In genomic region chr17:46033607-46034006, GRCm38 (mm10) we compare ENCODE assay signal across 10 mouse cellular contexts. TPM values are rescaled to one million over a fixed set of nuclear protein-coding genes. Genes with fewer than 3 reads are reported as not detected.
DNase-seq lines count a peak whose midpoint lies in the region; ATAC-seq and TF ChIP-seq lines count a peak whose summit lies in the region.
"Had no signal": no experiment of that assay in that cellular context is flagged by ENCODE, and none has a peak within 500 bp of the region (broad histone marks: within the 10 kb centered on the region; RNA-seq: fewer than 3 reads in every experiment).

No protein-coding gene starts in this region.

- no peak overlapping the region for H3K9ac ChIP-seq in hindbrain, embryonic 11.5 days (ENCODE audit: low read depth, low read length)
- no peak overlapping the region for H3K9ac ChIP-seq in stomach, embryonic 14.5 days (replicated peaks; ENCODE audit: low read depth, low read length)
- H3K9ac ChIP-seq in stomach, postnatal 0 days (ENCODE audit: low read length) = no peak overlapping the region
- no peak overlapping the region for H3K9ac ChIP-seq in intestine, embryonic 15.5 days
- no peak overlapping the region for H3K9ac ChIP-seq in stomach, embryonic 15.5 days
- H3K9ac ChIP-seq: liver, embryonic 15.5 days had no signal

- peaks cover 15% of the 10 kb centered on the region for H3K27me3 ChIP-seq in hindbrain, embryonic 10.5 days (ENCODE audit: insufficient read depth, poor library complexity, severe bottlenecking)
- H3K27me3 ChIP-seq in hindbrain, embryonic 11.5 days (ENCODE audit: control insufficient read depth, insufficient read depth, low read length) = no peaks in the 10 kb centered on the region
- no peaks in the 10 kb centered on the region for H3K27me3 ChIP-seq in stomach, embryonic 14.5 days (ENCODE audit: control insufficient read depth, insufficient read depth, low read length)
- no peaks in the 10 kb centered on the region for H3K27me3 ChIP-seq in stomach, postnatal 0 days (ENCODE audit: control insufficient read depth, insufficient read depth, low read length)
- H3K27me3 ChIP-seq in intestine, embryonic 15.5 days (replicated peaks) = no peaks in the 10 kb centered on the region
- no peaks in the 10 kb centered on the region for H3K27me3 ChIP-seq in stomach, embryonic 15.5 days (replicated peaks)

- H3K9me3 ChIP-seq in hindbrain, embryonic 10.5 days = no peaks in the 10 kb centered on the region
- no peaks in the 10 kb centered on the region for H3K9me3 ChIP-seq in hindbrain, embryonic 11.5 days (ENCODE audit: control insufficient read depth, low read length)
- no peaks in the 10 kb centered on the region for H3K9me3 ChIP-seq in stomach, embryonic 14.5 days (ENCODE audit: control insufficient read depth, low read depth, low read length)
- no peaks in the 10 kb centered on the region for H3K9me3 ChIP-seq in stomach, postnatal 0 days (ENCODE audit: control insufficient read depth, low read length)
- H3K9me3 ChIP-seq in intestine, embryonic 15.5 days = no peaks in the 10 kb centered on the region
- H3K9me3 ChIP-seq in stomach, embryonic 15.5 days = no peaks in the 10 kb centered on the region
- H3K9me3 ChIP-seq: liver, embryonic 15.5 days had no signal

- peak overlapping the region; percentile 97; the same call in 1 of the 2 replicates for H3K27ac ChIP-seq in hindbrain, embryonic 10.5 days
- H3K27ac ChIP-seq in hindbrain, embryonic 11.5 days (ENCODE audit: low read depth, low read length) = no peak overlapping the region
- H3K27ac ChIP-seq in stomach, embryonic 14.5 days (ENCODE audit: low read length) = peak overlapping the region; percentile 39; the same call in 1 of the 2 replicates
- H3K27ac ChIP-seq in stomach, postnatal 0 days (replicated peaks) = no peak overlapping the region
- H3K27ac ChIP-seq in intestine, embryonic 15.5 days = peak overlapping the region; percentile 14; the same call in 1 of the 2 replicates
- H3K27ac ChIP-seq in stomach, embryonic 15.5 days = peak overlapping the region; percentile 36; the same call in 1 of the 2 replicates
- H3K27ac ChIP-seq: layer of hippocampus, adult 2 months; liver, embryonic 15.5 days had no signal

- DNase-seq in hindbrain, embryonic 10.5 days (ENCODE audit: low spot score) = no peak
- DNase-seq in hindbrain, embryonic 11.5 days (ENCODE audit: low spot score) = no peak
- no peak for DNase-seq in stomach, postnatal 0 days (ENCODE audit: low spot score)
- no peak for DNase-seq in left cerebral cortex, postnatal 36 days (ENCODE audit: low spot score in 2 of 2)
- DNase-seq: adrenal gland, postnatal 10 days had no signal

- ATAC-seq in hindbrain, embryonic 11.5 days (ENCODE audit: low FRiP score) = no peak
- no peak for ATAC-seq in stomach, embryonic 14.5 days (ENCODE audit: insufficient number of reproducible peaks, insufficient read depth, low FRiP score, low read depth)
- ATAC-seq in stomach, postnatal 0 days (ENCODE audit: low FRiP score, low TSS enrichment) = no peak
- no peak for ATAC-seq in intestine, embryonic 15.5 days
- ATAC-seq in stomach, embryonic 15.5 days (ENCODE audit: insufficient read depth, low FRiP score, low read depth) = no peak

- TF ChIP-seq CTCF in stomach, postnatal 0 days (IDR thresholded peaks at IDR 0.05; ENCODE audit: low read depth) = no peak

- H3K36me3 ChIP-seq in hindbrain, embryonic 10.5 days = 0 out of 2 replicates have a peak, but pooled peaks cover 6% of the 10 kb centered on the region
- no peaks in the 10 kb centered on the region for H3K36me3 ChIP-seq in hindbrain, embryonic 11.5 days (ENCODE audit: control insufficient read depth, insufficient read depth, low read length)
- H3K36me3 ChIP-seq in stomach, embryonic 14.5 days (ENCODE audit: control insufficient read depth, insufficient read depth, low read length) = no peaks in the 10 kb centered on the region
- no peaks in the 10 kb centered on the region for H3K36me3 ChIP-seq in stomach, postnatal 0 days (ENCODE audit: control insufficient read depth, insufficient read depth, low read length)
- H3K36me3 ChIP-seq in intestine, embryonic 15.5 days = no peaks in the 10 kb centered on the region
- H3K36me3 ChIP-seq in stomach, embryonic 15.5 days = no peaks in the 10 kb centered on the region
- H3K36me3 ChIP-seq: liver, embryonic 15.5 days had no signal

- peak overlapping the region; percentile 83; the same call in 1 of the 2 replicates for H3K4me3 ChIP-seq in hindbrain, embryonic 10.5 days
- H3K4me3 ChIP-seq in hindbrain, embryonic 11.5 days (ENCODE audit: low read depth, low read length) = no peak overlapping the region
- no peak overlapping the region for H3K4me3 ChIP-seq in stomach, embryonic 14.5 days (ENCODE audit: low read depth, low read length)
- H3K4me3 ChIP-seq in stomach, postnatal 0 days (ENCODE audit: low read depth, low read length) = no peak overlapping the region
- H3K4me3 ChIP-seq in intestine, embryonic 15.5 days (replicated peaks) = no peak overlapping the region
- no peak overlapping the region for H3K4me3 ChIP-seq in stomach, embryonic 15.5 days (replicated peaks)
- H3K4me3 ChIP-seq: layer of hippocampus, adult 2 months had no signal

- TF ChIP-seq EP300 in stomach, postnatal 0 days (optimal IDR thresholded peaks at IDR 0.05) = no peak

- WGBS in hindbrain, embryonic 10.5 days = 33% methylated on average over 2 of the region's 2 CpGs
- WGBS in hindbrain, embryonic 11.5 days = 16% methylated on average over 2 of the region's 2 CpGs
- WGBS in stomach, embryonic 14.5 days = 25% methylated on average over 2 of the region's 2 CpGs
- WGBS in stomach, postnatal 0 days = 31% methylated on average over 2 of the region's 2 CpGs
- 24% methylated on average over 2 of the region's 2 CpGs for WGBS in intestine, embryonic 15.5 days
- 23% methylated on average over 2 of the region's 2 CpGs for WGBS in stomach, embryonic 15.5 days

- intact Hi-C loops in left cerebral cortex, postnatal 36 days (cut with DNase I) = loop anchor here (5.0 kb wide), 2 partner anchors 79 to 99 kb away; partner anchors contain the start of gene Mrps18a

- H3K4me2 ChIP-seq in hindbrain, embryonic 11.5 days (replicated peaks; ENCODE audit: low read depth, low read length) = no peak overlapping the region
- H3K4me2 ChIP-seq in stomach, embryonic 14.5 days (replicated peaks; ENCODE audit: low read depth, low read length) = peak overlapping the region; percentile 83
- no peak overlapping the region; the same call in 1 of the 2 replicates for H3K4me2 ChIP-seq in stomach, postnatal 0 days (replicated peaks; ENCODE audit: low read depth)
- peak overlapping the region; percentile 83; the same call in 1 of the 2 replicates for H3K4me2 ChIP-seq in intestine, embryonic 15.5 days (replicated peaks)
- H3K4me2 ChIP-seq in stomach, embryonic 15.5 days = peak overlapping the region; percentile 78; the same call in 1 of the 2 replicates

- peaks cover 47% of the 10 kb centered on the region for H3K4me1 ChIP-seq in hindbrain, embryonic 10.5 days (replicated peaks)
- H3K4me1 ChIP-seq in hindbrain, embryonic 11.5 days (replicated peaks; ENCODE audit: control insufficient read depth, insufficient read depth, low read length) = peaks cover 9% of the 10 kb centered on the region
- peaks cover 29% of the 10 kb centered on the region for H3K4me1 ChIP-seq in stomach, embryonic 14.5 days (ENCODE audit: control insufficient read depth, insufficient read depth, low read length)
- peaks cover 7% of the 10 kb centered on the region; the same call in 1 of the 2 replicates for H3K4me1 ChIP-seq in stomach, postnatal 0 days (replicated peaks; ENCODE audit: control insufficient read depth, insufficient read depth)
- H3K4me1 ChIP-seq in intestine, embryonic 15.5 days (replicated peaks) = peaks cover 28% of the 10 kb centered on the region
- peaks cover 34% of the 10 kb centered on the region for H3K4me1 ChIP-seq in stomach, embryonic 15.5 days

RNA-seq across cellular contexts. Expression of gene Vegfa, which starts 1.4 kb away (rescaled TPM):
- 2.0 TPM in 2 replicates for polyA plus RNA-seq in hindbrain, embryonic 10.5 days (2016; fragmentation: Nextera tagmentation; extraction: Ambion mirVana)
- polyA plus RNA-seq in hindbrain, embryonic 11.5 days (2014; fragmentation: Nextera tagmentation; extraction: Ambion mirVana) = 2.6 and 6.2 TPM in 2 replicates
- 6.8 and 8.1 TPM in 2 replicates for polyA plus RNA-seq in stomach, embryonic 14.5 days (2014; fragmentation: Nextera tagmentation; extraction: Ambion mirVana)
- 2.4 and 3.1 TPM in 2 replicates for polyA plus RNA-seq in stomach, postnatal 0 days (2015; fragmentation: Nextera tagmentation; extraction: Ambion mirVana)
- polyA plus RNA-seq in intestine, embryonic 15.5 days (2015; fragmentation: Nextera tagmentation; extraction: Ambion mirVana) = 3.6 and 4.7 TPM in 2 replicates
- 4.9 and 5.7 TPM in 2 replicates for polyA plus RNA-seq in stomach, embryonic 15.5 days (2015; fragmentation: Nextera tagmentation; extraction: Ambion mirVana)
- total RNA-seq in left cerebral cortex, postnatal 36 days (2021) = 100 to 1,000 TPM in 1 of 2 experiments, 10 to 100 TPM in 1; 70.0 to 117 TPM

Comparison
In these comparisons a context has a peak if more than half of its experiments do, and no peak if none do; other contexts are left out.
1. H3K27ac ChIP-seq: peak in hindbrain, embryonic 10.5 days (single experiment), stomach, embryonic 14.5 days (single experiment), intestine, embryonic 15.5 days (single experiment) and stomach, embryonic 15.5 days (single experiment); none in hindbrain, embryonic 11.5 days (single experiment) and stomach, postnatal 0 days (single experiment).
2. H3K4me2 ChIP-seq: peak in stomach, embryonic 14.5 days (single experiment), intestine, embryonic 15.5 days (single experiment) and stomach, embryonic 15.5 days (single experiment); none in hindbrain, embryonic 11.5 days (single experiment) and stomach, postnatal 0 days (single experiment).